Mouse (Mus musculus) kidney, embryonic 14.5 days (tissue): ENCODE data around the gene Krtap28-13. TPM values are rescaled to one million over a fixed set of nuclear protein-coding genes. Genes with fewer than 3 reads are reported as not detected.

Experiments
- ATAC-seq: fragments of 200-750 bp; cut with Nextera tagmentation; 2 replicates; pipeline ENCODE4 v1.8.0; 2017; ENCODE audit warnings: moderate number of reproducible peaks, mild to moderate bottlenecking, moderate TSS enrichment, moderate library complexity; ENCODE audit not compliant: low FRiP score, low TSS enrichment
- H3K27ac ChIP-seq: fragments of 300-500 bp; sonication (generic); 2 replicates; pipeline ENCODE4 v1.5.1; 2014; ENCODE audit warnings: low read depth, mild to moderate bottlenecking, low read length, moderate library complexity, mixed read lengths
- H3K27me3 ChIP-seq: fragments of 300-500 bp; sonication (generic); 2 replicates; pipeline ENCODE4 v1.6.1; 2014; ENCODE audit warnings: mild to moderate bottlenecking, low read length; ENCODE audit not compliant: control insufficient read depth, insufficient read depth
- H3K36me3 ChIP-seq: fragments of 300-500 bp; sonication (generic); 2 replicates; pipeline ENCODE4 v1.6.1; 2014; ENCODE audit warnings: low read length, mixed read lengths; ENCODE audit not compliant: control insufficient read depth, insufficient read depth
- H3K4me1 ChIP-seq: fragments of 300-500 bp; sonication (generic); 2 replicates; pipeline ENCODE4 v1.6.1; 2014; ENCODE audit warnings: low read length, mixed read lengths; ENCODE audit not compliant: control insufficient read depth, insufficient read depth
- H3K4me2 ChIP-seq: fragments of 300-500 bp; sonication (generic); replicated peaks from 2 replicates; pipeline ENCODE4 v1.6.1; 2014; ENCODE audit warnings: low read depth, mild to moderate bottlenecking, low read length
- H3K4me3 ChIP-seq: fragments of 300-500 bp; sonication (generic); 2 replicates; pipeline ENCODE4 v1.5.1; 2014; ENCODE audit warnings: mild to moderate bottlenecking, low read length
- H3K9ac ChIP-seq: fragments of 300-500 bp; sonication (generic); 2 replicates; pipeline ENCODE4 v1.6.1; 2014; ENCODE audit warnings: low read depth, mild to moderate bottlenecking, low read length, moderate library complexity
- H3K9me3 ChIP-seq: fragments of 300-500 bp; sonication (generic); 2 replicates; pipeline ENCODE4 v1.6.1; 2016; ENCODE audit warnings: low read length; ENCODE audit not compliant: control insufficient read depth
- WGBS: fragments of 180-500 bp; shearing (Covaris S2); extraction: QIAGEN DNeasy Blood & Tissue Kit; methylation state at CpG from one replicate; pipeline ENCODE4 v1.1.7; 2014; 5-methylcytosine and 5-hydroxymethylcytosine counted together
- polyA plus RNA-seq: library from polyadenylated mRNA; unstranded; fragments of >200 nt; fragmentation: Nextera tagmentation; extraction: Ambion mirVana; gene quantifications from 2 replicates; pipeline ENCODE4 v1.2.1, GENCODE M21; 2014

The Krtap28-13 gene
- not detected in 2 replicates for polyA plus RNA-seq

GRCm38 (mm10) chr1:83060643-83061042, at the start of gene Krtap28-13:
Gene Krtap28-13 (plus strand): TSS chr1:83060930.
- Histone ChIP-seq H3K4me3 (no peak within 1 kb of the TSS), H3K4me2 (no peak within 1 kb of the TSS), H3K9me3 (no peaks in the 10 kb centered on the region), H3K4me1 (no peaks in the 10 kb centered on the region), H3K27me3 (no peaks in the 10 kb centered on the region), H3K36me3 (no peaks in the 10 kb centered on the region), H3K9ac (no peak within 1 kb of the TSS), H3K27ac (no peak within 1 kb of the TSS)
- no peak for ATAC-seq
- WGBS, result 87% methylated on average over 4 of the region's 4 CpGs

- Histone ChIP-seq H3K4me2 (no peak overlapping the region), H3K9me3 (no peaks in the 10 kb centered on the region), H3K4me3 (no peak overlapping the region), H3K36me3 (no peaks in the 10 kb centered on the region), H3K4me1 (no peaks in the 10 kb centered on the region), H3K27ac (no peak overlapping the region), H3K27me3 (no peaks in the 10 kb centered on the region), H3K9ac (no peak overlapping the region)
- ATAC-seq, result no peak
- 87% methylated on average over 3 of the region's 3 CpGs for WGBS
These were observed 46.3 kb upstream of the Krtap28-13 start for GRCm38 (mm10) chr1:83014477-83014876.

- Histone ChIP-seq H3K4me1 (no peaks in the 10 kb centered on the region), H3K9me3 (no peaks in the 10 kb centered on the region), H3K4me2 (no peak overlapping the region), H3K27me3 (no peaks in the 10 kb centered on the region), H3K36me3 (no peaks in the 10 kb centered on the region), H3K4me3 (no peak overlapping the region), H3K27ac (no peak overlapping the region), H3K9ac (no peak overlapping the region)
- 87% methylated on average over 10 of the region's 10 CpGs for WGBS
- ATAC-seq, result no peak
These were observed 45.3 kb upstream of the Krtap28-13 start for GRCm38 (mm10) chr1:83015329-83015879.

- H3K9me3 ChIP-seq, result no peaks in the 10 kb centered on the region
- no peak for ATAC-seq
- H3K27me3 ChIP-seq, result no peaks in the 10 kb centered on the region
- H3K9ac ChIP-seq, result no peak overlapping the region
- H3K4me3 ChIP-seq, result no peak overlapping the region
- H3K27ac ChIP-seq, result no peak overlapping the region
- no peaks in the 10 kb centered on the region for H3K4me1 ChIP-seq
- 53% methylated on average over 1 of the region's 1 CpGs for WGBS
- no peaks in the 10 kb centered on the region for H3K36me3 ChIP-seq
- H3K4me2 ChIP-seq, result no peak overlapping the region
These were observed 44.2 kb upstream of the Krtap28-13 start for GRCm38 (mm10) chr1:83016556-83016955.

- WGBS, result 55% methylated on average over 1 of the region's 1 CpGs
- no peak overlapping the region for H3K9ac ChIP-seq
- H3K27me3 ChIP-seq, result no peaks in the 10 kb centered on the region
- ATAC-seq, result no peak
- H3K4me1 ChIP-seq, result no peaks in the 10 kb centered on the region
- no peaks in the 10 kb centered on the region for H3K9me3 ChIP-seq
- H3K4me2 ChIP-seq, result no peak overlapping the region
- no peak overlapping the region for H3K4me3 ChIP-seq
- no peaks in the 10 kb centered on the region for H3K36me3 ChIP-seq
- no peak overlapping the region for H3K27ac ChIP-seq
These were observed 28.8 kb upstream of the Krtap28-13 start for GRCm38 (mm10) chr1:83031950-83032349.

GRCm38 (mm10) chr1:83032508-83032907, 28.2 kb upstream of the Krtap28-13 start:
- Histone ChIP-seq H3K27ac (no peak overlapping the region), H3K9ac (no peak overlapping the region), H3K4me3 (no peak overlapping the region), H3K4me2 (no peak overlapping the region), H3K27me3 (no peaks in the 10 kb centered on the region), H3K4me1 (no peaks in the 10 kb centered on the region), H3K9me3 (no peaks in the 10 kb centered on the region), H3K36me3 (no peaks in the 10 kb centered on the region)
- 89% methylated on average over 6 of the region's 6 CpGs for WGBS
- no peak for ATAC-seq

GRCm38 (mm10) chr1:83034509-83034908, 26.2 kb upstream of the Krtap28-13 start:
- no peaks in the 10 kb centered on the region for H3K4me1 ChIP-seq
- WGBS, result 39% methylated on average over 5 of the region's 5 CpGs

GRCm38 (mm10) chr1:83036892-83037667, 23.6 kb upstream of the Krtap28-13 start:
- Histone ChIP-seq H3K4me2 (peak overlapping the region; percentile 65; the same call in 1 of the 2 replicates), H3K27me3 (no peaks in the 10 kb centered on the region), H3K4me1 (no peaks in the 10 kb centered on the region), H3K27ac (no peak overlapping the region), H3K9me3 (no peaks in the 10 kb centered on the region), H3K36me3 (no peaks in the 10 kb centered on the region), H3K4me3 (no peak overlapping the region; the same call in 1 of the 2 replicates), H3K9ac (no peak overlapping the region)
- no peak for ATAC-seq
- 75% methylated on average over 11 of the region's 11 CpGs for WGBS

More at GRCm38 (mm10) chr1:83034509-83034908, 26.2 kb upstream of the Krtap28-13 start:
- H3K27me3 ChIP-seq, result no peaks in the 10 kb centered on the region
- no peak overlapping the region for H3K4me2 ChIP-seq
- H3K9me3 ChIP-seq, result no peaks in the 10 kb centered on the region
- no peak overlapping the region for H3K27ac ChIP-seq
- no peaks in the 10 kb centered on the region for H3K36me3 ChIP-seq
- ATAC-seq, result peak; percentile 18; the same call in 1 of the 2 replicates
- no peak overlapping the region for H3K4me3 ChIP-seq
- no peak overlapping the region for H3K9ac ChIP-seq

- peak within 1 kb of the TSS; percentile 49 for H3K4me3 ChIP-seq
- no peak within 1 kb of the TSS for H3K27ac ChIP-seq
- H3K9me3 ChIP-seq, result no peaks in the 10 kb centered on the region
- ATAC-seq, result peak; percentile 91
- H3K4me1 ChIP-seq, result no peaks in the 10 kb centered on the region
- H3K36me3 ChIP-seq, result no peaks in the 10 kb centered on the region
- under 1% methylated on average over 25 of the region's 25 CpGs for WGBS
- H3K4me2 ChIP-seq, result peak within 1 kb of the TSS; percentile 65
- H3K9ac ChIP-seq, result peak within 1 kb of the TSS; percentile 48; the same call in 1 of the 2 replicates
- H3K27me3 ChIP-seq, result no peaks in the 10 kb centered on the region
These were observed 22.5 kb upstream of the Krtap28-13 start, which contains the start of gene Slc19a3 for GRCm38 (mm10) chr1:83038109-83038672. Gene Slc19a3 (minus strand): TSS chr1:83038448.
